In genomic region chr1:155505361-155506077, GRCm38 (mm10) we compare ENCODE assay signal across 16 mouse cellular contexts. TPM values are rescaled to one million over a fixed set of nuclear protein-coding genes. Genes with fewer than 3 reads are reported as not detected.
A peak's percentile ranks its signal among the peaks of the same experiment; 100 is the strongest.
DNase-seq lines count a peak whose midpoint lies in the region; ATAC-seq and TF ChIP-seq lines count a peak whose summit lies in the region.
"Had no signal": no experiment of that assay in that cellular context is flagged by ENCODE, and none has a peak within 500 bp of the region (broad histone marks: within the 10 kb centered on the region; RNA-seq: fewer than 3 reads in every experiment).

No protein-coding gene starts in this region.

- H3K9me3 ChIP-seq in heart, embryonic 14.5 days (ENCODE audit: control insufficient read depth, low read length), result no peaks in the 10 kb centered on the region
- no peaks in the 10 kb centered on the region for H3K9me3 ChIP-seq in stomach, embryonic 16.5 days (replicated peaks; ENCODE audit: control insufficient read depth, low read length)
- H3K9me3 ChIP-seq in stomach, postnatal 0 days (ENCODE audit: control insufficient read depth, low read length), result no peaks in the 10 kb centered on the region
- no peaks in the 10 kb centered on the region for H3K9me3 ChIP-seq in heart, embryonic 16.5 days (replicated peaks; ENCODE audit: control insufficient read depth, low read length)
- no peaks in the 10 kb centered on the region for H3K9me3 ChIP-seq in neural tube, embryonic 15.5 days (replicated peaks)
- H3K9me3 ChIP-seq in forebrain, embryonic 16.5 days (ENCODE audit: control insufficient read depth, low read length), result no peaks in the 10 kb centered on the region
- H3K9me3 ChIP-seq: kidney, embryonic 15.5 days had no signal

- H3K9ac ChIP-seq in heart, embryonic 14.5 days (ENCODE audit: low read length), result no peak overlapping the region
- H3K9ac ChIP-seq in stomach, embryonic 16.5 days (ENCODE audit: low read length), result no peak overlapping the region
- no peak overlapping the region for H3K9ac ChIP-seq in stomach, postnatal 0 days (ENCODE audit: low read length)
- H3K9ac ChIP-seq in heart, embryonic 16.5 days (ENCODE audit: low read length), result no peak overlapping the region
- no peak overlapping the region for H3K9ac ChIP-seq in neural tube, embryonic 15.5 days (replicated peaks)
- H3K9ac ChIP-seq in forebrain, embryonic 16.5 days (replicated peaks; ENCODE audit: low read depth, low read length), result no peak overlapping the region
- H3K9ac ChIP-seq: hindbrain, embryonic 14.5 days; kidney, embryonic 15.5 days had no signal

- peak overlapping the region; percentile 24 for H3K4me2 ChIP-seq in heart, embryonic 14.5 days (ENCODE audit: low read length)
- H3K4me2 ChIP-seq in stomach, embryonic 16.5 days (ENCODE audit: low read depth, low read length), result no peak overlapping the region
- no peak overlapping the region for H3K4me2 ChIP-seq in stomach, postnatal 0 days (replicated peaks; ENCODE audit: low read depth)
- H3K4me2 ChIP-seq in heart, embryonic 16.5 days (ENCODE audit: low read depth, low read length), result no peak overlapping the region; the same call in 1 of the 2 replicates
- no peak overlapping the region for H3K4me2 ChIP-seq in neural tube, embryonic 15.5 days
- no peak overlapping the region for H3K4me2 ChIP-seq in forebrain, embryonic 16.5 days (ENCODE audit: low read length)
- H3K4me2 ChIP-seq: hindbrain, embryonic 14.5 days; kidney, embryonic 15.5 days; midbrain, embryonic 11.5 days had no signal

- no peak for TF ChIP-seq CTCF in stomach, postnatal 0 days (IDR thresholded peaks at IDR 0.05; ENCODE audit: low read depth)

- no peaks in the 10 kb centered on the region for H3K36me3 ChIP-seq in heart, embryonic 14.5 days (ENCODE audit: control insufficient read depth, insufficient read depth, low read length)
- H3K36me3 ChIP-seq in stomach, embryonic 16.5 days (ENCODE audit: control insufficient read depth, insufficient read depth, low read length), result no peaks in the 10 kb centered on the region
- no peaks in the 10 kb centered on the region for H3K36me3 ChIP-seq in stomach, postnatal 0 days (ENCODE audit: control insufficient read depth, insufficient read depth, low read length)
- H3K36me3 ChIP-seq in heart, embryonic 16.5 days (ENCODE audit: control insufficient read depth, insufficient read depth), result no peaks in the 10 kb centered on the region
- H3K36me3 ChIP-seq in neural tube, embryonic 15.5 days, result no peaks in the 10 kb centered on the region
- H3K36me3 ChIP-seq in forebrain, embryonic 16.5 days (ENCODE audit: control insufficient read depth, insufficient read depth), result no peaks in the 10 kb centered on the region
- H3K36me3 ChIP-seq: kidney, embryonic 15.5 days had no signal

- no peak for ATAC-seq in heart, embryonic 14.5 days (ENCODE audit: insufficient number of reproducible peaks, insufficient read depth, low FRiP score, low read depth)
- ATAC-seq in stomach, embryonic 16.5 days (ENCODE audit: insufficient read depth, low FRiP score), result no peak
- ATAC-seq in stomach, postnatal 0 days (ENCODE audit: low FRiP score, low TSS enrichment), result no peak
- ATAC-seq in heart, embryonic 16.5 days (replicated peaks; ENCODE audit: extremely low read depth, insufficient read depth, low FRiP score), result no peak
- no peak for ATAC-seq in neural tube, embryonic 15.5 days (ENCODE audit: low FRiP score)
- ATAC-seq in forebrain, embryonic 16.5 days, result no peak

- no peak overlapping the region for H3K4me3 ChIP-seq in heart, embryonic 14.5 days (ENCODE audit: control insufficient read depth in 1 of 2, insufficient read depth in 1 of 2, low read depth in 1 of 2, low read length in 2 of 2)
- no peak overlapping the region for H3K4me3 ChIP-seq in stomach, embryonic 16.5 days (replicated peaks; ENCODE audit: low read length)
- H3K4me3 ChIP-seq in stomach, postnatal 0 days (ENCODE audit: low read depth, low read length), result no peak overlapping the region
- H3K4me3 ChIP-seq in heart, embryonic 16.5 days (ENCODE audit: low read length), result no peak overlapping the region
- no peak overlapping the region for H3K4me3 ChIP-seq in neural tube, embryonic 15.5 days (replicated peaks)
- no peak overlapping the region for H3K4me3 ChIP-seq in forebrain, embryonic 16.5 days (replicated peaks; ENCODE audit: low read length)
- H3K4me3 ChIP-seq: kidney, embryonic 15.5 days; left cerebral cortex, adult 2 months had no signal

- WGBS in heart, embryonic 14.5 days, result 49% methylated on average over 6 of the region's 6 CpGs
- WGBS in stomach, embryonic 16.5 days, result 67% methylated on average over 6 of the region's 6 CpGs
- 61% methylated on average over 6 of the region's 6 CpGs for WGBS in stomach, postnatal 0 days
- WGBS in heart, embryonic 16.5 days, result 41% methylated on average over 6 of the region's 6 CpGs
- 67% methylated on average over 6 of the region's 6 CpGs for WGBS in neural tube, embryonic 15.5 days
- WGBS in forebrain, embryonic 16.5 days, result 53% methylated on average over 6 of the region's 6 CpGs

- H3K27me3 ChIP-seq in heart, embryonic 14.5 days (ENCODE audit: control insufficient read depth, insufficient read depth, low read length), result no peaks in the 10 kb centered on the region
- H3K27me3 ChIP-seq in stomach, embryonic 16.5 days (ENCODE audit: control insufficient read depth, insufficient read depth, low read length), result no peaks in the 10 kb centered on the region
- H3K27me3 ChIP-seq in stomach, postnatal 0 days (ENCODE audit: control insufficient read depth, insufficient read depth, low read length), result no peaks in the 10 kb centered on the region
- H3K27me3 ChIP-seq in heart, embryonic 16.5 days (ENCODE audit: control insufficient read depth, insufficient read depth, low read length), result no peaks in the 10 kb centered on the region
- H3K27me3 ChIP-seq in neural tube, embryonic 15.5 days (replicated peaks), result no peaks in the 10 kb centered on the region
- no peaks in the 10 kb centered on the region for H3K27me3 ChIP-seq in forebrain, embryonic 16.5 days (replicated peaks; ENCODE audit: control insufficient read depth, insufficient read depth, low read length)
- H3K27me3 ChIP-seq: kidney, embryonic 15.5 days had no signal

- TF ChIP-seq EP300 in stomach, postnatal 0 days (optimal IDR thresholded peaks at IDR 0.05), result no peak

- peak overlapping the region; percentile 95 to 97 for H3K27ac ChIP-seq in heart, embryonic 14.5 days (replicated peaks in 1 of 2; ENCODE audit: control insufficient read depth in 1 of 2, insufficient read depth in 1 of 2, low read depth in 2 of 2, low read length in 2 of 2)
- peak overlapping the region; percentile 1; the same call in 1 of the 2 replicates for H3K27ac ChIP-seq in stomach, embryonic 16.5 days (ENCODE audit: low read length)
- H3K27ac ChIP-seq in stomach, postnatal 0 days (replicated peaks), result no peak overlapping the region
- peak overlapping the region; percentile 94 for H3K27ac ChIP-seq in heart, embryonic 16.5 days (ENCODE audit: low read length)
- 0 out of 2 replicates have a peak overlapping the region, but pooled peaks have one; percentile 15 for H3K27ac ChIP-seq in neural tube, embryonic 15.5 days (replicated peaks)
- H3K27ac ChIP-seq in forebrain, embryonic 16.5 days (ENCODE audit: low read length), result no peak overlapping the region
- H3K27ac ChIP-seq: hindbrain, embryonic 14.5 days; kidney, embryonic 15.5 days; left cerebral cortex, adult 2 months had no signal

- no peak for DNase-seq in heart, adult 18-20 months
- DNase-seq in stomach, postnatal 0 days (ENCODE audit: low spot score), result no peak
- no peak for DNase-seq in right cerebral cortex, postnatal 36 days (ENCODE audit: low spot score in 2 of 2)
- DNase-seq: adrenal gland, postnatal 36 days; cerebellum, adult 9-10 months; gastrocnemius, postnatal 10 days; thymus, postnatal 4 days had no signal

- H3K4me1 ChIP-seq in heart, embryonic 14.5 days (ENCODE audit: control insufficient read depth in 2 of 2, insufficient read depth in 2 of 2, low read length in 2 of 2), result peaks cover 14 to 25% of the 10 kb centered on the region in 2 experiments
- no peaks in the 10 kb centered on the region for H3K4me1 ChIP-seq in stomach, embryonic 16.5 days (ENCODE audit: control insufficient read depth, insufficient read depth, low read length)
- no peaks in the 10 kb centered on the region; the same call in 1 of the 2 replicates for H3K4me1 ChIP-seq in stomach, postnatal 0 days (replicated peaks; ENCODE audit: control insufficient read depth, insufficient read depth)
- peaks cover 21% of the 10 kb centered on the region for H3K4me1 ChIP-seq in heart, embryonic 16.5 days (ENCODE audit: control insufficient read depth, insufficient read depth, low read length)
- peaks cover 25% of the 10 kb centered on the region for H3K4me1 ChIP-seq in neural tube, embryonic 15.5 days
- peaks cover 15% of the 10 kb centered on the region for H3K4me1 ChIP-seq in forebrain, embryonic 16.5 days (replicated peaks; ENCODE audit: control insufficient read depth, insufficient read depth, low read length)

RNA-seq across cellular contexts. Expression of gene Acbd6, which starts 52.4 kb away (rescaled TPM):
- polyA plus RNA-seq in heart, embryonic 14.5 days (2014; fragmentation: Nextera tagmentation; extraction: Ambion mirVana), result 55.5 and 61.3 TPM in 2 replicates
- total RNA-seq in heart, adult 18-20 months (2021), result 10 to 100 TPM; 59.2 to 59.5 TPM
- 38.5 and 45.9 TPM in 2 replicates for polyA plus RNA-seq in stomach, embryonic 16.5 days (2015; fragmentation: Nextera tagmentation; extraction: Ambion mirVana)
- 55.9 and 57.6 TPM in 2 replicates for polyA plus RNA-seq in stomach, postnatal 0 days (2015; fragmentation: Nextera tagmentation; extraction: Ambion mirVana)
- 50.5 and 55.4 TPM in 2 replicates for polyA plus RNA-seq in heart, embryonic 16.5 days (2015; fragmentation: Nextera tagmentation; extraction: Ambion mirVana)
- polyA plus RNA-seq in neural tube, embryonic 15.5 days (2015; fragmentation: Nextera tagmentation; extraction: Ambion mirVana), result 101 and 109 TPM in 2 replicates
- 84.4 and 87.4 TPM in 2 replicates for polyA plus RNA-seq in forebrain, embryonic 16.5 days (2015; fragmentation: Nextera tagmentation; extraction: Ambion mirVana)

Comparison
In these comparisons a context has a peak if more than half of its experiments do, and no peak if none do; other contexts are left out.
1. H3K27ac ChIP-seq: peak in heart, embryonic 14.5 days (2 of 2), stomach, embryonic 16.5 days (single experiment), heart, embryonic 16.5 days (single experiment) and neural tube, embryonic 15.5 days (single experiment); none in stomach, postnatal 0 days (single experiment) and forebrain, embryonic 16.5 days (single experiment).